Mouse (Mus musculus) CH12.LX (cell line): Measurements from ENCODE around the gene Ccser1.

Experiments used
- CHD2 ChIP-seq: IDR thresholded peaks from 2 replicates; pipeline ENCODE4 v1.6.1; 2011; ENCODE audit warnings: low read length, improper control_type of control experiment
- CTCF ChIP-seq, 2 experiments: IDR thresholded peaks in 1 of 2; conservative IDR thresholded peaks in 1 of 2; 2 replicates each; pipeline ENCODE4 v1.5.1; 2011 to 2012; ENCODE audit warnings: low read depth in 2 of 2, low read length in 2 of 2, improper control_type of control experiment in 1 of 2, inconsistent platforms in 1 of 2, mild to moderate bottlenecking in 1 of 2, moderate library complexity in 1 of 2
- EP300 ChIP-seq: IDR thresholded peaks from 2 replicates; pipeline ENCODE4 v1.6.1; 2011; ENCODE audit warnings: low read length, improper control_type of control experiment
- MXI1 ChIP-seq: IDR thresholded peaks from 2 replicates; pipeline ENCODE4 v1.6.1; 2011; ENCODE audit warnings: mild to moderate bottlenecking, low read depth, low read length, improper control_type of control experiment
- NRF1 ChIP-seq: IDR thresholded peaks from 2 replicates; pipeline ENCODE4 v1.6.1; 2014; ENCODE audit warnings: low read depth, mild to moderate bottlenecking, inconsistent platforms, low read length, improper control_type of control experiment, moderate library complexity
- POLR2AphosphoS2 ChIP-seq: IDR thresholded peaks from 2 replicates; pipeline ENCODE4 v1.6.1; 2011; ENCODE audit warnings: low read depth, low read length, improper control_type of control experiment
- RAD21 ChIP-seq: IDR thresholded peaks from 2 replicates; pipeline ENCODE4 v1.6.1; 2011; ENCODE audit warnings: low read depth, mild to moderate bottlenecking, low read length, improper control_type of control experiment, moderate library complexity
- SMC3 ChIP-seq: IDR thresholded peaks from 2 replicates; pipeline ENCODE4 v1.6.1; 2011; ENCODE audit warnings: low read depth, low read length, improper control_type of control experiment
- USF1 ChIP-seq: IDR thresholded peaks from 2 replicates; pipeline ENCODE4 v1.6.1; 2014; ENCODE audit warnings: low read depth, mild to moderate bottlenecking, inconsistent platforms, low read length, improper control_type of control experiment

GRCm38 (mm10) chr6:62281256-62281655 is 1101.1 kb downstream of the Ccser1 start:
- TF ChIP-seq CTCF (conservative IDR thresholded peaks at IDR 0.05 in 1 of 2, IDR thresholded peaks at IDR 0.05 in 1 of 2; ENCODE audit: low read depth in 2 of 2, low read length in 2 of 2) (no peak), RAD21 (no peak), NRF1 (no peak), USF1 (no peak), SMC3 (no peak), CHD2 (no peak), EP300 (no peak), MXI1 (no peak), POLR2AphosphoS2 (no peak)
